Mouse (Mus musculus): ENCODE measurements around the gene Tnfrsf26.
"Not testable (repeated sequence)": the region's sequence is repeated elsewhere in the genome, so short reads cannot be mapped to it uniquely, and the experiment has no call there.

The Tnfrsf26 gene

GRCm38 (mm10) chr7:143628540-143628939 lies at the start of gene Tnfrsf26:
Gene Tnfrsf26 (minus strand): TSS chr7:143628722.
- DNase-seq: no peak

- no peak for DNase-seq
These were observed 38.1 kb upstream of the Tnfrsf26 start for GRCm38 (mm10) chr7:143666427-143667311.

- DNase-seq: no peak
These were observed 34.9 kb upstream of the Tnfrsf26 start for GRCm38 (mm10) chr7:143663470-143663869.

- DNase-seq: no peak
These were observed 32.3 kb upstream of the Tnfrsf26 start for GRCm38 (mm10) chr7:143660797-143661196.

GRCm38 (mm10) chr7:143649769-143650346 lies 21.3 kb upstream of the Tnfrsf26 start:
- not testable (repeated sequence) for DNase-seq

GRCm38 (mm10) chr7:143649034-143649768 lies 20.7 kb upstream of the Tnfrsf26 start, which contains the start of gene Tnfrsf22:
Gene Tnfrsf22 (minus strand): TSS chr7:143649661.
- peak; percentile 77 for DNase-seq

- DNase-seq: not testable (repeated sequence)
These were observed 15.4 kb upstream of the Tnfrsf26 start for GRCm38 (mm10) chr7:143643949-143644348.

GRCm38 (mm10) chr7:143636674-143637073 lies 8.2 kb upstream of the Tnfrsf26 start:
- DNase-seq: no peak

- DNase-seq: no peak
These were observed 3.0 kb upstream of the Tnfrsf26 start for GRCm38 (mm10) chr7:143631503-143631902.

GRCm38 (mm10) chr7:143629501-143629900 lies 979 bp upstream of the Tnfrsf26 start:
- DNase-seq: no peak

GRCm38 (mm10) chr7:143627555-143628286 lies 801 bp downstream of the Tnfrsf26 start:
- no peak for DNase-seq

GRCm38 (mm10) chr7:143626178-143626577 lies 2.3 kb downstream of the Tnfrsf26 start:
- DNase-seq: no peak

GRCm38 (mm10) chr7:143625151-143625550 lies 3.4 kb downstream of the Tnfrsf26 start:
- DNase-seq: no peak

- no peak for DNase-seq
These were observed 4.0 kb downstream of the Tnfrsf26 start for GRCm38 (mm10) chr7:143624561-143624960.

- no peak for DNase-seq
These were observed 7.6 kb downstream of the Tnfrsf26 start for GRCm38 (mm10) chr7:143620951-143621350.

- DNase-seq: no peak
These were observed 14.0 kb downstream of the Tnfrsf26 start for GRCm38 (mm10) chr7:143614404-143615135.

- no peak for DNase-seq
These were observed 16.3 kb downstream of the Tnfrsf26 start for GRCm38 (mm10) chr7:143612215-143612614.

GRCm38 (mm10) chr7:143605321-143605720 lies 23.2 kb downstream of the Tnfrsf26 start:
- no peak for DNase-seq

GRCm38 (mm10) chr7:143604889-143605288 lies 23.6 kb downstream of the Tnfrsf26 start:
- no peak for DNase-seq

GRCm38 (mm10) chr7:143601705-143602104 lies 26.8 kb downstream of the Tnfrsf26 start:
- no peak for DNase-seq

GRCm38 (mm10) chr7:143600231-143600740 lies 28.2 kb downstream of the Tnfrsf26 start:
- no peak for DNase-seq
